Mouse (Mus musculus) CD4-positive, CD25-positive, alpha-beta regulatory T cell, adult 2 months (primary cell): Measurements from ENCODE around the gene Dab1.

Experiments used
- DNase-seq: peaks from one replicate; pipeline ENCODE4 v3.0.0-alpha.2; 2012; ENCODE audit warnings: low read depth, low spot score

Dab1 gene

GRCm38 (mm10) chr4:103700392-103700791, 81.2 kb downstream of the Dab1 start:
- no peak for DNase-seq

DNA sequence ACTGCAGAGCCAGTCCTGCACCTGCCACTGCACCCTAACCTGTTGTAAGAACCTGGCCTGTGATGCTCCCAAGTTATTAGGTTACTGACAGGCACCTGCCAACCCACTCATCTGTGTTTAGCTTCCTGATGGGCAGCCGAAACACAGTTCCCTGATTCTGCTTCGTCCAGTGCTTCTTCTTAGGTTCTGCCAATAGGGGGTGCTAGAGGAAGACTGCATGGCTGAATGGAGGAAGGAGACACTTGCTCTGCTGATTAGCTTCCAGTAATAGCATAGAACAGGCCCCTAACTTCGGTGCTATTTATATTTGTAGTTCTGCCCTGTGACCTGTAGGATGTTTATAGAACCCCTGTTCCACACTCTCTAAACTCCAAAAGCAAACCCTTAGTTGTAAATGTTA, 83.0 kb downstream of the Dab1 start:
- DNase-seq = no peak

DNA sequence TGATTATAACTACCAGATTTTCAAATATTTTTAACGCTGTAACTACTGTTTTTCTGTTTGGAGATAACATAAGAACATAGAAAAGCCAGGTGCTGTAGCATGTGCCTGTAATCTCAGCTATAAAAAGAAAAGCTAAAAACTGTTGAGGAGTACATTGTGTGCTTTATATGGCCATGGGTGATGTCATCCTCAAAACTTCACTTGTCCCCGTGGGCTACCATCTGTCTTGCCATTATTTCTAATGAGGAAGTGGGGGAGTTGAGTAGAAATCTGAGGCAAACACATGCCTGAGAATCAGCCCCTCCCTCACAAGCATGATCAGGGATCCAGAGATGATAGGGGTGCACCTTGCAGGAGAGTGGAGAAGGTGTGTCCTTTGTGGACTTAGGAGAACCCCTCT, 85.3 kb downstream of the Dab1 start:
- DNase-seq = no peak

DNA sequence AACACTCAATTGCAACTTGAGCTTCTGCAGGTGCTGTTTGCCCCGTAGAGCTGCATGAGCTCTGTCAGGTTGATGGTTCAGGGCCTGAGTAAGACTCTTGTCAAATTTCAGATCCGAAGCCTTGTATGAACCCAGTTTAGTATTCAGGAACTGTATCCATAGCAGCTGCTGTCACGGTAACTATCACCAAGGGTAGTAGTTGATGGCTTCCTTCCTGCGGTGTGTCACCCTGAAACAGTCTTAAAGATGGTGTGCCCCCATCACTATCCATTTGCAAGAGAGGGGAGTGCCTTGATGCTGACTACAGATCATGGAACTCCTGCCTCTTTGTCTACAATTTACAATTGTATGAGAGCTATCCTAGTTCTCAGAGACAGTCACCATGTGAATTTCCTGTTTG, 87.3 kb downstream of the Dab1 start:
- DNase-seq = no peak

- DNase-seq = no peak
Measured at GRCm38 (mm10) chr4:103707140-103707539, 88.0 kb downstream of the Dab1 start.

DNA sequence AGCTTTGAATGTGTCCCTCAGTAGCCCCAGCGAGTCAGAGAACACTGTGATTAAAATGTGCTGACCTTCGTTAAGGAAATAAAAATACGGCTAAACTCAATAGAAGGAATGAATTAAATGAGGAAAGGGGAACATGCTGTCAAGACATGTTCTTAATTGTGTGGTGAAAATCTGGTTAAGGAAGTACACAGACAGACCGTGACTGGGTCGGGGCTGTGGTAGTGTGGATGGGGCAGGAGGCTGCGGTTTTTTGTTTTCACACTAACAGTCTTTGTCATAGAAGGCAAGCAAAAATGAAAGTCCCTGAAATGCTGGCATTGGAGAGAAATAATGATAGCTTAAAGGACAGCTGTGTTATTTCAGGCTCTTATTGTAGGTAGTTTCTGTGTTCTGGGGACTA, 92.2 kb downstream of the Dab1 start:
- no peak for DNase-seq

DNA sequence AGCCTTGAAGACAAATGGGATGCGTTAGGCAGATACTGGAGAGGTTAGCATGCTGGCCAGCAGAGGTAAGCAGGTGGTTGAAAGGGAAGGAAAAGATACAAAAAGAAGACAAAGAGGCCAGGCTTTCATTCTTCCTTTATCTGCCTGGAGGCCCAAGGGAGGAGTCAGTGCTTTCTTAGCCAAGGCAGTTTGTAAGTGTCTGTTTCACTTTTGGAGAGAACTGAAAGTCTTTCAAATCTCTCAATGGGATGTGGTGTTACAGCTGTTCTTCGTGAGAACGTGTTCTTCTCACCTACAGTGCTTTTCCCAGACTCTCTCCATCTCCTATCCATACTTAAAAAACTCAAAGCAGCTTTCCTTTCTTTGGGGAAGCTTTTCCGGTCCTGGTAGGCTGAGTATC, 94.8 kb downstream of the Dab1 start:
- no peak for DNase-seq

GRCm38 (mm10) chr4:103714991-103715390, 95.8 kb downstream of the Dab1 start:
- no peak for DNase-seq

DNA sequence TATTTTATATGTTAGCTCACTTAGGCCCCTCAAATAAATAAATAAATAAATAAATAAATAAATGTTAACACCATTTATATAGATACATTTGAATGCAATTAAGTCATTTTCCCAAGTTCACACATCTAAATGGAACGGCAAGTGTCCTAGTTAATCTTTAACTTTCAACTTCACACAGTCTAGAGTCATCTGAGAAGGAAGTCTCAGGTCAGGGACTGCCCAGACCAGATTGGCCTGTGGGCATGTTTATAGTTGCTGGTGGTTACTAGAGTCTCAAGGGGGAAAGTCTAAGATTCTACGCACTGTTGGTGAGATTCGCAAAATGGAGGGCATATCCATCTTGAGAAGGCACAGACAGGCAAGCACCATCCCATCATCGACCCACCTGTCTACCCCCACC, 96.4 kb downstream of the Dab1 start:
- no peak for DNase-seq

DNA sequence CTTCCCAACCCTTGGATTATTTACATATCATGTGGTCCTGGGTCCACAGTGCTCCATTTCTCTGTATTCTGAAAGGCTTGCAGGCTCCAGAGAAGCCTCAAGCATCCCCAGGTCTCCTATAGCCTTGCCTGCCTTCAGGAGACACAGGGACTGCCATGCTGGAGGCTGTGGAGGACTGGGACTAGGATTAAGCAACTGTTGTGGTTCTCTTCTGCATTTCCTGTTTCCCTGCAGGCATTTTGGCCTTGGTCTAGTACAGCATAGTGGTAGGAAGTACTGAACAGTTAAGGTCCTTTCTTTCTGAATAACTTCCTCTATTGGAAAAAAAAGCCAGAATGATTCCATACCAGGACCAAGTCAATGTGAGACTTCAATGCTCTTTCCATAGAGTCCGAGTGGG, 103.6 kb downstream of the Dab1 start:
- no peak for DNase-seq

- DNase-seq = no peak
Measured at GRCm38 (mm10) chr4:103726486-103726885, 107.3 kb downstream of the Dab1 start.

DNA sequence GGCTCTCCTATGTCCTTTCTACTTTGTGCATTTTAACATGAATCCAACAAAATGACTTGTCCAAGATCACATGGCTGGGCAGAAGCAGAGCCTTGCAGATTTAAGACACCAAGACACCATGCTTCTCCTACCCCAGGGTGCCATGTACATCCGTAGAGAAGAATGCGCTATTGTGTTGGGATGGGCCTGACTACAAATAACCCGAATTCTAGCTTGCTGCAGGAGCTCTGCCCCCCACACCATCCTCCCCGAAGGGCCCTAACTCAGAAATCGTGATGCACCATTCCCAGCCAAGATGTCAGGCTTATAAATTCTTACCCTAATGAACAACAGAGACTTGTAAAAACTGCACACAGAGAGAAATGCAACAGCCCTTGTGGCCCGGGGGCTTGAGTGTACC, 118.0 kb downstream of the Dab1 start:
- no peak for DNase-seq

GRCm38 (mm10) chr4:103751249-103751855, 132.2 kb downstream of the Dab1 start:
- DNase-seq = no peak

GRCm38 (mm10) chr4:103754561-103754960, 135.4 kb downstream of the Dab1 start:
- no peak for DNase-seq

DNA sequence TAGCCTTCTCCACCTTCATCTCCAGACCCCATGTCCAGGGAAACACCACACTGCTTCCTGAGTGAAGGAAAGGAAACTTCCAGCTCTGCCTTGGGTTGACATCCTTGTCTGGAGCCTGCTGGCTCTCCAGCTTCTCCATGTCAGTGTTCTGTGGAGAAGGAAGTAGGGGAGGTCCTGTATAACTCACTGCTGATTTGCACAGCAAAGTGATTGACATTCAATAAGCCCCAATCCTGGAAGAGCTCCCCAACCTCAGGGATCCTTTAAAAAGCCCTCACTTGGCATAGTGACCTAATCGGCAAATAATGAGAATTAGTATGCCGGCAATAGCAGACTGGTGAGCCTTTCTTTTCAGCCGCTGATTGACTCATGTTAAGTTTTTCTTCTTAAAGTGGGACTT, 138.1 kb downstream of the Dab1 start:
- DNase-seq = no peak

DNA sequence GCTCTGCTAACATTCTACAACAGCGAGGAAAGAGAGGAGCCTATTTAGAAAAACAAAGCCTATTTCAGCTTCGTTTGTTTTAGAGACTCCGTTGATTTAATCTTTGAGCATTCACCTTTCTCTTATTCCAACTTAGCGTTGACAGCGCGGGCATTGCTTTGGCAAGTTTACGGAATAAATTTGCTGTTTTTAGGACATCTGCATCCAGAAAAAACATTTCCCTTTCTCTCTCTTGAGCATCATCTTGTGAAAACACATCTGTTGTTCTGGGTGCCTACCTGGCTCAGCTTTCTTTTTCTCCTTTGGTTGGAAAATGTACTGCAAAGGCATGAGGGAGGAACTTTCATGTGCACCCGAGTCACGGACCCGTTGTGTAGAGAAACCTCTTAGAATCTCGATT, 143.3 kb downstream of the Dab1 start:
- no peak for DNase-seq

DNA sequence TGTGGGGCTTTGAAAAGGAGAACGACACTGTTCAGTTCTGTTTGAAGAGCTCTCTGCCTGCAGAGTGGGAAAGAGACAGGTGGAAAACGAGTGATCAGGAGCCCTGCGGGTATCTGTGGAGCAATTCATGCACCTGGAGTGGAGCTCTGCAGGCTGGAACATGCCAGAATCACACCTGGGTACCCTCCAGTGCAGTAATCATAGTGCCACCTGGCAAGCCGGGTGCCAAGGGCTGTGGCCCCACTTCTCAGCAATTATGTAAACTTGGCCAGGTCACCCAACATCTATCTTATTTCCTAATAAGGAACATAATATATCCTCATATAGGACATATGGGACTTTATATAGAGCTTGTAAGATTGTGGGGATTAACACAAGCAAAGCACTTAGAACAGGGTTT, 156.6 kb downstream of the Dab1 start:
- no peak for DNase-seq

DNA sequence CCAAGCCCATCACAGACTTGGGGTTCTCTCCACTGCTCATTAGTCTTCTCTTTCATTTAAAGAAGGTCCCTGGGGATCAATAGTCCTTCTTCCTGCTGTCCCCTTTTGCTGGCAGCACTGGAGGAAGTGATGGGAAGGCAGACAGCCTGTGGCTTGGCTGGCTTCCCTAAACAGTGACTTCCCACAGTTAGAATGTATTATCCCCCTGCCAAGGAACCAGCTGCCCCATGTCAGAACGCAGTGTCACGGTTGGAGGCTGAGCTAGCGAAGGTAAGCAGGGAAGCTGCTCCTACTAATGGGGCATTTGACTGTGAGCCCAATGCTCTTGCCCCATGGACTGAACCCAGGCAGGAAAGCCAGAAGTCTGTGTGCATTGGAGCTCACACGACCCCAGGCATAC, 162.2 kb downstream of the Dab1 start:
- no peak for DNase-seq

GRCm38 (mm10) chr4:103783561-103784247, 164.5 kb downstream of the Dab1 start:
- no peak for DNase-seq

DNA sequence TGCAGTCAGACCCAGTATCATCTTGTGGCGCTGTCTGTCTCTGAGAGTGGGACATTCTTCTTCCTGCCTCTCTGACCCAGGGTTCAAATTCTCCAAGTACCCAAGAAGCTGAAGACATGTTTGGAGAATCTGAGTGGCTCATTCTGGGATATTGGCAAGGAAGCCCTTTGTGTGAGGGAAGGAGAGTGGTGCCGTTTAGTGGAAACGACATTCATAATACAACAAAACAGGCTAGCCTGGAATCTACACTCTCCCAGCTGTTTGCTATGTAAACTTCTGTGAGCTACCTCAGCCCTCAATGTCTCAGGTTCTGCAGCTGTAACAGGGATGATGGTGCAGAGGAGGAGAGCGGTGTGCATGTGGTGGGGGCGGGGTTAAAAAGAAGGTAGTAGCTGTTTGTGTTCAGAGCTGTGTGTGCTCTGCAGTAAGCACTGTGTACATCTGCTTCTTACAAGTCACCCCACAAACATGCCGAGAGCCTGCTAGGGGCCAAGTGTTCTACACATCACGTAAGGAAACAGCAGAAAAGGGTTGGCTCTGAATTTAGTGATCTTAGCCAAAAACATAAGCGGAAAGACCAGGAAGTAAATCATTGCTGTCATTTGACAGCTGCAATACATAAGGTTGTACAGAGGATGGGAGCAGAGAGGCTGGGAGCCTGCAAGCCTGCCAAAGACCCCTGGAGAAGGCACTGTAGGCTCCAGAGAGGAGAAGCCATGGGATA, 174.6 kb downstream of the Dab1 start:
- no peak for DNase-seq

DNA sequence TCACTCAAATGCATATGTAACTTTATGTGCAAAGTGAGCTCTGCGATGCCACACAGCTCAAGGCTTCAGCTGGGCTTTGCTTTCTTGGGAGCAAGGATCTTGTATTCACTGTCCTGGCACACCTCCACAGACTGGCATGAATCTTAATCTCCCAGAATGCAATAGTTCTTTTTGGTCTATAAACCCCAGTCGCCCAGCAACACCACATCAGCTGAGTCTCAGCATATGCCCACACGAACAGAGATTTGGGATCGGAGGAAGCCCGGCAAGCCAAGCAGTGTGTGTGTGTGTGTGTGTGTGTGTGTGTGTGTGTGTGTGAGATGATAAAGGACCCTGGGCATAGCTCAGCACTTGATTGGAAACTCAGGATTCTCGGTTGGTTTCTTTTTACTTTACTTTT, 177.3 kb downstream of the Dab1 start:
- DNase-seq = no peak

DNA sequence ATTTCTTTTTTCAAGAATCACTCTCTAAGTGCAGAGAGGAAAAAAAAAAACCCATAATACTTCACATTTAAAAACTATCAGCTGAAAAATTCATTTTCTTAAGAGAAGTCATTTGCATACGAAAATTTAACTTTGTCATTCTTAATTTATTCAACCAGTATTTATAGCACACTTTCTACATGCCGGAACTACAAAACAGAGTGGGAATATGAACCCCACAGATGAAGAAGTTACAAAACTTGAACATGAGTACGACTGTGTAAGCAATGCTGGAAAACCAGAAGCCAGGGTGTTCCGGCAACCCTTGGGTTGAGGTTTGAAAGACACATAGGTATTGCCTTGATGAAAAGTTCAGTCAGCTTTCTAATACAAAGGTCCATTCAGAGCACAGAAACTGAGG, 183.3 kb downstream of the Dab1 start:
- no peak for DNase-seq

DNA sequence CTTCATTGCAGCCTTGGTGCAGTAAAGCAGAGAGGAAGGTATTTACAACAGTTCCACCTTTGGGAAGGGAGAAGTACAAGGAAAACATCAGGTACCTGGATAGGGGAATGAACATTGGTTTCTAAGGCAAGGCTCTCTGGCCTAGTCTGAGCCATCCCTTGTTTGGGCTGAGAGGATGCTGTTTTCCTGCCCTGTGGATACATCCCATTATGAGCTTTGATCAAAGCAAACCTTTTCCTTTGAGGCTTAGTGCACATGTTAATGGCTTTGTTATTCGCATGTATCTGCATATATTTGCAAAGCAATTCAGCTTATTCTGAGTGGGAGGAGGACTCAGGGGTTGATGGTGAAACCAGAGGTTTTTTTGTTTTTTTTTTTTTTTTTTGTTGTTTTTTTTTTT, 185.3 kb downstream of the Dab1 start:
- DNase-seq = no peak
